Mouse (Mus musculus): Measurements from ENCODE around the gene Flad1. TPM values are rescaled to one million over a fixed set of nuclear protein-coding genes. Genes with fewer than 3 reads are reported as not detected.

Flad1 gene
- 68.8 TPM for polyA plus RNA-seq (2017; shearing (Covaris generic))

GRCm38 (mm10) chr3:89411490-89412393 is at the start of gene Flad1:
Gene Flad1 (minus strand): TSS chr3:89411870.

GRCm38 (mm10) chr3:89454401-89455177 is 42.9 kb upstream of the Flad1 start, which contains the start of gene Pmvk:
Gene Pmvk (plus strand): TSS chr3:89454541.

GRCm38 (mm10) chr3:89436176-89437113 is 24.8 kb upstream of the Flad1 start, which contains the start of gene Pbxip1:
Gene Pbxip1 (plus strand): TSS chr3:89436706.

GRCm38 (mm10) chr3:89430171-89431159 is 18.8 kb upstream of the Flad1 start, which contains the start of gene Pygo2:
Gene Pygo2 (plus strand): TSS chr3:89430214.

GRCm38 (mm10) chr3:89418170-89418860 is 6.6 kb upstream of the Flad1 start, which contains the start of the genes Cks1b and Shc1:
Gene Cks1b (minus strand): TSS chr3:89418383.
Gene Shc1 (plus strand): TSS chr3:89418443.

GRCm38 (mm10) chr3:89402693-89403092 is 9.0 kb downstream of the Flad1 start, which contains the start of gene Lenep:
Gene Lenep (minus strand): TSS chr3:89402793.

GRCm38 (mm10) chr3:89394006-89394893 is 17.4 kb downstream of the Flad1 start, which contains the start of gene Zbtb7b:
Gene Zbtb7b (minus strand): TSS chr3:89394776.

GRCm38 (mm10) chr3:89365153-89365485 is 46.6 kb downstream of the Flad1 start, which contains the start of gene Dcst1:
Gene Dcst1 (minus strand): TSS chr3:89365253.

GRCm38 (mm10) chr3:89361675-89362074 is 50.0 kb downstream of the Flad1 start, which contains the start of gene Dcst2:
Gene Dcst2 (plus strand): TSS chr3:89361975.

Other genes starting within 250 kb of the Flad1 start
- gene Clk2, start 247.1 kb downstream of the Flad1 start, polyA plus RNA-seq (2017; shearing (Covaris generic)) = 37.4 TPM
- gene Scamp3, start 234.4 kb downstream of the Flad1 start, polyA plus RNA-seq (2017; shearing (Covaris generic)) = 321 TPM
- 277 TPM for gene Fam189b, start 228.7 kb downstream of the Flad1 start, polyA plus RNA-seq (2017; shearing (Covaris generic))
- 145 TPM for gene Gba, start 208.9 kb downstream of the Flad1 start, polyA plus RNA-seq (2017; shearing (Covaris generic))
- gene Thbs3, start 196.7 kb downstream of the Flad1 start, polyA plus RNA-seq (2017; shearing (Covaris generic)) = 1.9 TPM
- gene Mtx1, start 184.8 kb downstream of the Flad1 start, polyA plus RNA-seq (2017; shearing (Covaris generic)) = 142 TPM
- 2.4 TPM for gene Muc1, start 182.8 kb downstream of the Flad1 start, polyA plus RNA-seq (2017; shearing (Covaris generic))
- 262 TPM for gene Krtcap2, start 165.9 kb downstream of the Flad1 start, polyA plus RNA-seq (2017; shearing (Covaris generic))
- gene Trim46, start 165.6 kb downstream of the Flad1 start, polyA plus RNA-seq (2017; shearing (Covaris generic)) = 6.1 TPM
- 107 TPM for gene Dpm3, start 152.5 kb downstream of the Flad1 start, polyA plus RNA-seq (2017; shearing (Covaris generic))
- gene Slc50a1, start 141.3 kb downstream of the Flad1 start, polyA plus RNA-seq (2017; shearing (Covaris generic)) = 284 TPM
- gene Efna1, start 130.7 kb downstream of the Flad1 start, polyA plus RNA-seq (2017; shearing (Covaris generic)) = not detected
- gene Efna3, start 88.9 kb downstream of the Flad1 start, polyA plus RNA-seq (2017; shearing (Covaris generic)) = not detected
- 0.84 TPM for gene Efna4, start 73.8 kb downstream of the Flad1 start, polyA plus RNA-seq (2017; shearing (Covaris generic))
- gene Adam15, start 61.9 kb downstream of the Flad1 start, polyA plus RNA-seq (2017; shearing (Covaris generic)) = 18.6 TPM
- 0.12 TPM for gene Dcst2, start 49.9 kb downstream of the Flad1 start, polyA plus RNA-seq (2017; shearing (Covaris generic))
- 0.74 TPM for gene Dcst1, start 46.6 kb downstream of the Flad1 start, polyA plus RNA-seq (2017; shearing (Covaris generic))
- 56.8 TPM for gene Zbtb7b, start 17.1 kb downstream of the Flad1 start, polyA plus RNA-seq (2017; shearing (Covaris generic))
- gene Lenep, start 9.1 kb downstream of the Flad1 start, polyA plus RNA-seq (2017; shearing (Covaris generic)) = 1.2 TPM
- 31.7 TPM for gene Cks1b, start 6.5 kb upstream of the Flad1 start, polyA plus RNA-seq (2017; shearing (Covaris generic))
- gene Shc1, start 6.6 kb upstream of the Flad1 start, polyA plus RNA-seq (2017; shearing (Covaris generic)) = 98.3 TPM
- gene Pygo2, start 18.3 kb upstream of the Flad1 start, polyA plus RNA-seq (2017; shearing (Covaris generic)) = 42.2 TPM
- 190 TPM for gene Pbxip1, start 24.8 kb upstream of the Flad1 start, polyA plus RNA-seq (2017; shearing (Covaris generic))
- 18.5 TPM for gene Pmvk, start 42.7 kb upstream of the Flad1 start, polyA plus RNA-seq (2017; shearing (Covaris generic))
- gene Kcnn3, start 108.3 kb upstream of the Flad1 start, polyA plus RNA-seq (2017; shearing (Covaris generic)) = not detected